Mouse (Mus musculus) B cell, adult 2 months (primary cell): ENCODE data around the gene Osm.

Experiments used
- DNase-seq, 2 experiments: peaks; one replicate each; pipeline ENCODE4 v3.0.0; 2022

The Osm gene

GRCm38 (mm10) chr11:4241180-4241579 lies 5.0 kb downstream of the Osm start:
- no peak for DNase-seq

GRCm38 (mm10) chr11:4246126-4246525 lies 9.9 kb downstream of the Osm start:
- no peak for DNase-seq

- DNase-seq = no peak
These were observed 10.4 kb downstream of the Osm start for GRCm38 (mm10) chr11:4246623-4247022.

GRCm38 (mm10) chr11:4247201-4247959 lies 11.2 kb downstream of the Osm start:
- DNase-seq = no peak

- no peak for DNase-seq
These were observed 12.9 kb downstream of the Osm start for GRCm38 (mm10) chr11:4249151-4249550.

- no peak for DNase-seq
These were observed 14.1 kb downstream of the Osm start for GRCm38 (mm10) chr11:4250290-4250689.

- DNase-seq = no peak
These were observed 15.2 kb downstream of the Osm start for GRCm38 (mm10) chr11:4251376-4251775.

GRCm38 (mm10) chr11:4252886-4253285 lies 16.7 kb downstream of the Osm start:
- DNase-seq = no peak

- DNase-seq = no peak
These were observed 20.8 kb downstream of the Osm start, which contains the start of gene Lif for GRCm38 (mm10) chr11:4256846-4257607. TSS of gene Lif (plus strand) at chr11:4257557.

- DNase-seq = no peak
These were observed 21.5 kb downstream of the Osm start for GRCm38 (mm10) chr11:4257756-4258155.

GRCm38 (mm10) chr11:4258657-4259082 lies 22.4 kb downstream of the Osm start:
- peak; percentile 90 to 91 for DNase-seq

- DNase-seq = no peak
These were observed 24.4 kb downstream of the Osm start for GRCm38 (mm10) chr11:4260463-4261187.

GRCm38 (mm10) chr11:4261188-4261494 lies 24.9 kb downstream of the Osm start:
- peak; percentile 73 for DNase-seq

GRCm38 (mm10) chr11:4261969-4262368 lies 25.7 kb downstream of the Osm start:
- no peak for DNase-seq

GRCm38 (mm10) chr11:4262847-4263246 lies 26.6 kb downstream of the Osm start:
- DNase-seq = no peak

- DNase-seq = no peak
These were observed 27.1 kb downstream of the Osm start for GRCm38 (mm10) chr11:4263296-4263695.

- DNase-seq = no peak
These were observed 27.8 kb downstream of the Osm start for GRCm38 (mm10) chr11:4264066-4264465.

GRCm38 (mm10) chr11:4266271-4267201 lies 30.3 kb downstream of the Osm start:
- DNase-seq = peak; percentile 35 to 39

GRCm38 (mm10) chr11:4267202-4267578 lies 31.0 kb downstream of the Osm start:
- no peak for DNase-seq

- DNase-seq = no peak
These were observed 32.3 kb downstream of the Osm start for GRCm38 (mm10) chr11:4268500-4268899.

- DNase-seq = no peak
These were observed 34.7 kb downstream of the Osm start for GRCm38 (mm10) chr11:4270744-4271459.

GRCm38 (mm10) chr11:4271544-4271943 lies 35.3 kb downstream of the Osm start:
- no peak for DNase-seq
